Mouse (Mus musculus): ENCODE results near the gene Vezt.

DNA sequence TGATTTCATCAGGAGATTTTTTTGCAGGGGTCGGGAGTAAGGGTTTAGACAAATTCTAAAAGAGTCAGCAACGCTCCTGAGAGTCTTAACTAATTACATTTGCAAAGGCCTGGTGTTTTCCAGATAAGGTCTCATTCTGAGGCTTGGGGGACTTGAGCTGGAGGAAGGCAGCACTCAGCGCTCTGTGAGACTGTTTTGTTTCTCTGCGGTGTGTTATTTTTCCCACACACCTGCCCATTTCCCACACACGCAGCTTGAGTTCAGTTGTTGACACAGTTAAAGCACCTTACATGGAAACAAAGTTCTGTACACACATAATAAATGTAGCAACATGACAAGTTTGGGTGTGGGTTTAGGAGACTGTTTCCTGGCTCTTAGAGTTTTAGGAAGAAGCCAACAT lies 103.6 kb downstream of the Vezt start:
- TF ChIP-seq POLR2A (IDR thresholded peaks at IDR 0.05; ENCODE audit: borderline replicate concordance, extremely low read depth, insufficient read depth, insufficient read length, poor library complexity, severe bottlenecking), result no peak
- TF ChIP-seq CTCF (IDR thresholded peaks at IDR 0.05; ENCODE audit: borderline replicate concordance, extremely low read depth, insufficient read depth, insufficient read length), result no peak
